Mouse (Mus musculus): ENCODE data around the gene Ibtk.

DNA sequence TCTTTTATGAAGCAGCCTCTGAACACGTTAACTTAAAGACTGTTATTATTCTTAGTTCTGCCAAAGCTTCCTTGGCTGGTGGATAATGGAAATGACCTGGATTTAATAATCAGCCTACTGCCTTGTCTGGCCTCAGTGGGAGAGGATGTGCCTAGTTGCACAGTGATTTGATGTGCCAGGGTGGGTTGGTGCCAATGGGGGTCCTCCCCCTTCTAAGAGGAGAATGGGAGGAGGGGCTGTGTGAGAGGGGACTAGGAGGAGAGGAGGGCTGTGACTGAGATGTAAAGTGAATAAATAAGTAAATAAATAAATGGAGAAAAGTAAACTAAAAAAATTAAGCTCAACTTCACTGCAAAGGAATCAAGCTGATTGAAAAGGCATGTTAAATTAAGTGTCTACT, 85.3 kb downstream of the Ibtk start:
- no peak for TF ChIP-seq POLR2A (IDR thresholded peaks at IDR 0.05; ENCODE audit: borderline replicate concordance, control insufficient read depth, low read depth, low read length)
- no peak for TF ChIP-seq CTCF (IDR thresholded peaks at IDR 0.05; ENCODE audit: control insufficient read depth, insufficient read depth, low read length)
